Mouse (Mus musculus): ENCODE data around the gene Plekhg5.

DNA sequence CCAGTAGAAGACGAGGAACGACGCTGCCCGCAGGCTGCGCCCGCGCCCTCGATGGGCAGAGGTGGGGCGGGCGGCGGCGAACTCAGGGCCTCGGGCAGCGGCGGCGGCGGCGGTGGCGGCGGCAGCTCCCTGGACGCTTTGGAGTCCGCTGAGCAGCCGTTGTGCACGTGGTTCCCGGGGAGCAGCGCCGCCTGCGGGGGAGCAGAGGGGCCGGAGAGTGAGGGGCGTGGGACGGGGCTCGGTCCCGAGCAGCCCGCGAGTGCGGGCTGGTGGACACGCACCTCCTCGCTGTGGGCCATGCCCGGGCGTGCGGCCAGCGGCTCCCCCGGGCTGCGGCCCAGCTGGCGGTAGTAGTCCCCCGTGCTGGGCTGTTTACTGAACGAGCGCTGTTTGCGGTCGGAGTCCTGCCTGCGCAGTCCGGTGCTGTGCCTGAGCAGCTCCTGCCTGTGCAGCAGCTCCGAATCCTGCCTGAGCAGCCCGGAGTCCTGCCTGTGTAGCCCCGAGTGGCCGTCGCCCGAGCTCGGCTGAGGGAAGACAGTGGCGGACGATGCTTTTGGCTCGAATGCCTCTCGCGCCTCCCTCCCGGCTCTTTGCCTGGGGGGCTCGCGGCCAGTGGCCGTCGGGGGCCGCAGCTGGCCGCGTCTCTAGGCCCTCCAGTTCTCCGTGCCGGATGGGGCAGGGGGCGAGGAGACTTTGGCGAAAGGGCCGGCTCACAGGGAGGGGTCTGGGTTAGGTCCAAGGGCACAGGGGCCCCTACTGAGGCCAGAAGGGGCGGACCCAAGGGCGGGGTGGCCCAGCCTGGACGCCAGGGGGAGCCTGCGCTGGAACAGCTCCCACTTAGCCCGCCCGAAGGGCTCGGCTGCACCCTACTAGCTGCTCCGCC is 58.7 kb downstream of the Plekhg5 start:
- TF ChIP-seq GATA1 (IDR thresholded peaks at IDR 0.05; ENCODE audit: borderline replicate concordance, low read length) (no peak), FLI1 (IDR thresholded peaks at IDR 0.05; ENCODE audit: low read length) (no peak)
